Mouse (Mus musculus): ENCODE data around the gene Znrf3. TPM values are rescaled to one million over a fixed set of nuclear protein-coding genes. Genes with fewer than 3 reads are reported as not detected.
A peak's percentile ranks its signal among the peaks of the same experiment; 100 is the strongest.

Znrf3 gene
- total and polyA plus RNA-seq, 2 experiments from 2014 or later, result 7.8 to 12.5 TPM

GRCm38 (mm10) chr11:5402127-5402733 lies 42.4 kb downstream of the Znrf3 start:
- no peak for TF ChIP-seq CTCF (IDR thresholded peaks at IDR 0.05)
- Histone ChIP-seq H3K4me2 (ENCODE audit: low read depth, low read length, poor library complexity, severe bottlenecking) (no peak overlapping the region), H3K4me1 (ENCODE audit: insufficient read depth, low read length) (no peaks in the 10 kb centered on the region), H3K36me3 (ENCODE audit: insufficient read depth, low read length) (no peaks in the 10 kb centered on the region), H3K4me3 (ENCODE audit: low read depth, low read length) (no peak overlapping the region), H3K9ac (replicated peaks; ENCODE audit: low read length, poor library complexity, severe bottlenecking) (no peak overlapping the region), H3K9me3 (ENCODE audit: low read length) (no peaks in the 10 kb centered on the region), H3K27me3 (ENCODE audit: insufficient read depth, low read length) (no peaks in the 10 kb centered on the region), H3K27ac (ENCODE audit: low read depth, low read length) (no peak overlapping the region)
- 90% methylated on average over 4 of the region's 4 CpGs for WGBS
- ATAC-seq (ENCODE audit: low FRiP score) (no peak), DNase-seq (ENCODE audit: low spot score) (no peak)

- WGBS, result 57% methylated on average over 3 of the region's 3 CpGs
- no peak overlapping the region for H3K4me3 ChIP-seq (ENCODE audit: low read depth, low read length)
- no peak for TF ChIP-seq CTCF (IDR thresholded peaks at IDR 0.05)
- H3K27me3 ChIP-seq (ENCODE audit: insufficient read depth, low read length), result no peaks in the 10 kb centered on the region
- ATAC-seq (ENCODE audit: low FRiP score), result no peak
- no peak overlapping the region for H3K9ac ChIP-seq (replicated peaks; ENCODE audit: low read length, poor library complexity, severe bottlenecking)
- H3K9me3 ChIP-seq (ENCODE audit: low read length), result no peaks in the 10 kb centered on the region
- H3K4me2 ChIP-seq (ENCODE audit: low read depth, low read length, poor library complexity, severe bottlenecking), result no peak overlapping the region
- H3K4me1 ChIP-seq (ENCODE audit: insufficient read depth, low read length), result no peaks in the 10 kb centered on the region
- H3K27ac ChIP-seq (ENCODE audit: low read depth, low read length), result no peak overlapping the region
- H3K36me3 ChIP-seq (ENCODE audit: insufficient read depth, low read length), result no peaks in the 10 kb centered on the region
- DNase-seq (ENCODE audit: low spot score), result no peak
Observed at GRCm38 (mm10) chr11:5398301-5399053, 46.2 kb downstream of the Znrf3 start.

GRCm38 (mm10) chr11:5390969-5391831 lies 53.4 kb downstream of the Znrf3 start:
- Histone ChIP-seq H3K27me3 (ENCODE audit: insufficient read depth, low read length) (no peaks in the 10 kb centered on the region), H3K9ac (replicated peaks; ENCODE audit: low read length, poor library complexity, severe bottlenecking) (no peak overlapping the region), H3K27ac (ENCODE audit: low read depth, low read length) (no peak overlapping the region), H3K4me2 (ENCODE audit: low read depth, low read length, poor library complexity, severe bottlenecking) (no peak overlapping the region), H3K4me1 (ENCODE audit: insufficient read depth, low read length) (no peaks in the 10 kb centered on the region), H3K4me3 (ENCODE audit: low read depth, low read length) (no peak overlapping the region), H3K9me3 (ENCODE audit: low read length) (no peaks in the 10 kb centered on the region), H3K36me3 (ENCODE audit: insufficient read depth, low read length) (no peaks in the 10 kb centered on the region)
- peak; percentile 44 for DNase-seq (ENCODE audit: low spot score)
- TF ChIP-seq CTCF (IDR thresholded peaks at IDR 0.05), result no peak
- WGBS, result 5% methylated on average over 4 of the region's 4 CpGs
- no peak for ATAC-seq (ENCODE audit: low FRiP score)

DNA sequence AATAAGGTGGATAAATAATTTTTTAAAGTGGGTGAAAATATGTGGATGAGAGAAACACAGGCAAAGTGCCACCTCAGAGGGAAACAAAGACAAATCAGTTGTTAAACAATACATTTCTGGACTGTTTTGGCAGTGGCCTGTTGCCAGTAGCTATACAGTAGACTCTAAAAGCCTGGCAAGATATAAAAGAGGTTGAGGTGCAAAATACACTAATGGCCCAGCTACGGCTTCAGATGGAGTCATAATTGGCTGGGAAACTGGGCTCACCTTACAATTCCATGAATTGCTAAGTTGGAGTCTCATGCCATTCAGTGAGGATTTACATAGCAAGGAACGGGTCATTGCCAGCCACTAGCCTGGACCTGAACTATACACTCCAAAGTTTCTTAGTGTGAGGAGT lies 62.0 kb downstream of the Znrf3 start:
- no peaks in the 10 kb centered on the region for H3K36me3 ChIP-seq (ENCODE audit: insufficient read depth, low read length)
- H3K4me3 ChIP-seq (ENCODE audit: low read depth, low read length), result no peak overlapping the region
- DNase-seq (ENCODE audit: low spot score), result no peak
- no peak for ATAC-seq (ENCODE audit: low FRiP score)
- 39% methylated on average over 2 of the region's 2 CpGs for WGBS
- H3K27me3 ChIP-seq (ENCODE audit: insufficient read depth, low read length), result no peaks in the 10 kb centered on the region
- no peak overlapping the region for H3K27ac ChIP-seq (ENCODE audit: low read depth, low read length)
- no peak overlapping the region for H3K9ac ChIP-seq (replicated peaks; ENCODE audit: low read length, poor library complexity, severe bottlenecking)
- no peaks in the 10 kb centered on the region for H3K4me1 ChIP-seq (ENCODE audit: insufficient read depth, low read length)
- no peaks in the 10 kb centered on the region for H3K9me3 ChIP-seq (ENCODE audit: low read length)
- TF ChIP-seq CTCF (IDR thresholded peaks at IDR 0.05), result no peak
- H3K4me2 ChIP-seq (ENCODE audit: low read depth, low read length, poor library complexity, severe bottlenecking), result no peak overlapping the region

GRCm38 (mm10) chr11:5381226-5381625 lies 63.4 kb downstream of the Znrf3 start:
- Histone ChIP-seq H3K4me2 (ENCODE audit: low read depth, low read length, poor library complexity, severe bottlenecking) (no peak overlapping the region), H3K27ac (ENCODE audit: low read depth, low read length) (no peak overlapping the region), H3K36me3 (ENCODE audit: insufficient read depth, low read length) (no peaks in the 10 kb centered on the region), H3K4me1 (ENCODE audit: insufficient read depth, low read length) (no peaks in the 10 kb centered on the region), H3K27me3 (ENCODE audit: insufficient read depth, low read length) (no peaks in the 10 kb centered on the region), H3K9me3 (ENCODE audit: low read length) (no peaks in the 10 kb centered on the region), H3K9ac (replicated peaks; ENCODE audit: low read length, poor library complexity, severe bottlenecking) (no peak overlapping the region), H3K4me3 (ENCODE audit: low read depth, low read length) (no peak overlapping the region)
- WGBS, result 85% methylated on average over 5 of the region's 5 CpGs
- no peak for TF ChIP-seq CTCF (IDR thresholded peaks at IDR 0.05)
- DNase-seq (ENCODE audit: low spot score) (no peak), ATAC-seq (ENCODE audit: low FRiP score) (no peak)
